Mouse (Mus musculus) heart, postnatal 10 days (tissue): ENCODE measurements around the gene Gm10230. TPM values are rescaled to one million over a fixed set of nuclear protein-coding genes. Genes with fewer than 3 reads are reported as not detected.
"Not testable (repeated sequence)": the region's sequence is repeated elsewhere in the genome, so short reads cannot be mapped to it uniquely, and the experiment has no call there.

Experiments
- DNase-seq, 2 experiments: peaks; one replicate each; pipeline ENCODE4 v3.0.0; 2021
- intact Hi-C: fragments of 180-260 bp; cut with DNase I; formaldehyde crosslinking; loops from one replicate; pipeline ENCODE4 v1.15.1; 2025
- microRNA-seq, 2 experiments: library from miRNA; unstranded; fragments of <30 nt; microRNA quantifications; one replicate each; pipeline ENCODE4 v1.2.0; 2022
- total RNA-seq, 2 experiments: library from RNA; stranded (reverse); gene quantifications; 2 replicates each; pipeline ENCODE4 v1.2.3; 2021

Gm10230 gene
- total RNA-seq = not detected

DNA sequence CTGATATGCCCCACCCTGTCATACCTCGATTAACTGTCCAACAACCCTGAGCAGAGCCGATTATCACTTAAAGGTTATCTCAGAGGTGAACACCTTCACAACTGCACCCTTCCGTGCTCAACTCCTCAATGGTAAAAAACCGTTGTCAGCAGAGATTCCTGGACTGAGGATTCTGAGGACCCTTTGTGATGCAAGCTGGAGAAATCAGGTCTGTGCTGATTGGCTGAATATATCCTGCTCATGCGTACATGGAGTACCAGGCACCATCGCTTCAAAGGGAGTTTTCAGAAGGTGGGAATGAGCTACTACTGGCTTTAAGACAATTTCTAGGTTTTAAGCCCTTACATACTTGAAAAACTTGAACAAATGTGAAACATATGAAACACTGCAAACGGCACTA, at the start of gene Gm10230:
Gene Gm10230, minus strand, starts transcription at position 101 of the 400 bp plus-strand sequence.
- DNase-seq, intact Hi-C loops: not testable (repeated sequence)

Small RNA genes lying within 50 kb of the gene (microRNA-seq; reads per million reads assigned to microRNA genes)
- gene Gm44452 = 0 reads per million in 2 experiments
